Mouse (Mus musculus) urinary bladder, adult 18-20 months (tissue): ENCODE results near the gene BC049352.

ENCODE experiments used
- DNase-seq, 2 experiments: peaks; one replicate each; pipeline ENCODE4 v3.0.0; 2022; ENCODE audit warnings: low spot score in 2 of 2, mixed read lengths in 2 of 2

Gene BC049352

DNA sequence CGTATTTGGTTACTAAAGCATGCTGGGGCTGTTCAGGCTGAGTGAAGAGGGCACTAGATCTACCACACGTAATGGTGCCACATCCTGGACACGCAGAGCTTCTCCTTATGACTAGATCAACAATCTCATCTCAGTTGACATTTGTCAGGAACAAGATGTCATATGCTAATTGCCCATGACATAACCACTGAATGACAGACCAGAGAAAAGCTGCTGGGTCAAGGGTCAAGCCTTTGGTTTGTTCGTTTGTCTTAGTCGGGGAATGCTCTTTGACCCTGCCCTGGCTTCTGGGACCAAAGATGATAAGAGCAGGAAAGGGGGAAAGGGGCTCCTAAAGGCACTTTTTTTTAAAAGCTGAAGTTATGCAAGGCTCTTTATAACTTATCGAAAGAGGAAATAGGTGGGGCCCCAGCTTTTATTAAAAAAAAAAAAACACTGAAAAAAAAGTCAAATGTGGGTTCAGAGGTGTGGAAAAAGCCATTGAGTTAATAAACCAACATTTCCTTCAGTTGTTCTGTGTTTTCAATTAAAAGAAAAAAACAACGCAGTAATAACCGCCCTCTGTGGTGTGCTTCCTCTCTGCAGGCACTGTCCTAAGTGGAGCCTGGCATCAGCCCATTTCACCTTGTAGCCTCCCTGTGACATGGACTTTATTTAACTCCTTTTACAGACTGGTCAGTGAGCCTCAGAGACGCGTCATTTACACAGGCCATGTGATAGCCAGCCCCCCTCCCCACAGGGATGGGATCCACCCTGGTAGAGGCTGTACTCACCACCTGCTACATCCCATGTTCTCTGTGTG is 112.6 kb downstream of the BC049352 start:
- no peak for DNase-seq

DNA sequence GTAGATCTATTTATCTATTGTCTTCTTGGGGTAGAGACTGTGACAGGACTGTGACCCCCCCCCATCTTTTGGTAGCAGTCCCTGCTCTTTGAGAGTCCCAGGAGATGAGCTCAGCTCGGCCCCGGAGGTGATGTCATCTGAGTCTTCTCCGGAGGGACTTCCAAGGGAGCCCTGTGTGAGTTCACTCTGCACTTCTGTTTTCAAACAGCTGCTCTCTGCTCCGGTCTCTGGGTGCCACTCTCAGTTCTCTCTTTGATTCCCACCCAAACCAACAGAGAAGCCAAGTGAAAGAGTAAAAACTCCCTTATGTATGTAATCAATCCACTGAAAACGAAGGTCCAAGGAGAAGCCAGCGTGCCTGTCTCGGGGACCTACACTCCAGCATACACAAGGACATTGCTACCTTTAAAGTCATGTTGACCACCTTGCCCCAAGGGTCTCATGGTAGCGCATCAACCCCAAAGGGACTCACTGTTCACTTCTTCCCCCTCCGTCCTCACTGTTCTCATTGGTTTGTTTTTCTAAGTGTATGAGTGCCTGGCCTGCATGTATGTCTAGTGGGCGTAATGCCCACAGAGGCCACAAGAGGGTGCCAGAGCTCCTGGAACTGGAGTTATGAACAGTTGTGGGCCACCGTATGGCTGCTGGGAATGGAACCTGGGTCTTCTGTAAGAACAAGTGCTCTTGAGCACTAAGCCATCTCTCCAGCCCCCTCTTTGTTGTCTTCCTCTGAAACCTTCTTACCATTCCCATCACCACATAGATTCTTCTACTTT is 117.6 kb downstream of the BC049352 start:
- DNase-seq: no peak
